Mouse (Mus musculus): ENCODE results near the gene Edar. TPM values are rescaled to one million over a fixed set of nuclear protein-coding genes. Genes with fewer than 3 reads are reported as not detected.
A peak's percentile ranks its signal among the peaks of the same experiment; 100 is the strongest.

The Edar gene
- polyA plus RNA-seq, 1 experiment from 2014 or later = 0.35 TPM

GRCm38 (mm10) chr10:58600983-58601382 is 74.5 kb downstream of the Edar start:
- ATAC-seq (ENCODE audit: low FRiP score, low TSS enrichment) = no peak
- no peaks in the 10 kb centered on the region for H3K36me3 ChIP-seq (ENCODE audit: control insufficient read depth, insufficient read depth, low read length)
- no peak overlapping the region for H3K4me2 ChIP-seq (replicated peaks; ENCODE audit: low read depth, low read length)
- no peaks in the 10 kb centered on the region for H3K4me1 ChIP-seq (ENCODE audit: control insufficient read depth, insufficient read depth, low read length)
- WGBS = 11% methylated on average over 5 of the region's 5 CpGs
- no peaks in the 10 kb centered on the region for H3K9me3 ChIP-seq (ENCODE audit: control insufficient read depth, low read length)
- H3K27me3 ChIP-seq (ENCODE audit: control insufficient read depth, insufficient read depth, low read length) = no peaks in the 10 kb centered on the region
- no peak overlapping the region for H3K9ac ChIP-seq (ENCODE audit: low read depth, low read length)
- no peak overlapping the region for H3K4me3 ChIP-seq (ENCODE audit: low read length)
- no peak overlapping the region for H3K27ac ChIP-seq (ENCODE audit: low read depth, low read length)

DNA sequence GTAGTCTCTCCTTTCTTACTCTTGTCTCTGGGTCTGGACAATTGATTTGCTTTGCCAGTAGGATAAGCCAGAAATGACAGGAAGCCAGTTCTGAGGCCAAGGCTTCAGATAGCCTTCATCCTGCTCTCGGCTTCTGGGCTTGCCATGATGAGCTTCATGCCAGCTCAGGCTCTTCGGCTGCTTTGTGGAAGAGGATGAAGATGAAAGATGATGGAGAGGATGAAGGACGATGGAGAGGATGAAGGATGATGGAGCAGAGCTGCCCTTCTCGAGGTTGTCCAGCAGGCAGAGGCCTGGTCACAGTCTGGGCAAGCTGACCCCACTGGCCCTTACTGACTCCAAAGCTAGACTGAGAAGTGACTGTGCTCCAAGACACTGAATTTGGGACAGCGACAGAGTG is 75.3 kb downstream of the Edar start:
- no peaks in the 10 kb centered on the region for H3K27me3 ChIP-seq (ENCODE audit: control insufficient read depth, insufficient read depth, low read length)
- no peak overlapping the region for H3K27ac ChIP-seq (ENCODE audit: low read depth, low read length)
- 91% methylated on average over 5 of the region's 5 CpGs for WGBS
- H3K9me3 ChIP-seq (ENCODE audit: control insufficient read depth, low read length) = no peaks in the 10 kb centered on the region
- no peak overlapping the region for H3K9ac ChIP-seq (ENCODE audit: low read depth, low read length)
- H3K4me3 ChIP-seq (ENCODE audit: low read length) = no peak overlapping the region
- H3K4me2 ChIP-seq (replicated peaks; ENCODE audit: low read depth, low read length) = no peak overlapping the region
- no peaks in the 10 kb centered on the region for H3K4me1 ChIP-seq (ENCODE audit: control insufficient read depth, insufficient read depth, low read length)
- no peak for ATAC-seq (ENCODE audit: low FRiP score, low TSS enrichment)
- H3K36me3 ChIP-seq (ENCODE audit: control insufficient read depth, insufficient read depth, low read length) = no peaks in the 10 kb centered on the region

- no peak overlapping the region for H3K9ac ChIP-seq (ENCODE audit: low read depth, low read length)
- no peak for ATAC-seq (ENCODE audit: low FRiP score, low TSS enrichment)
- no peak overlapping the region for H3K27ac ChIP-seq (ENCODE audit: low read depth, low read length)
- H3K9me3 ChIP-seq (ENCODE audit: control insufficient read depth, low read length) = peaks cover 3% of the 10 kb centered on the region; the same call in 1 of the 2 replicates
- H3K4me1 ChIP-seq (ENCODE audit: control insufficient read depth, insufficient read depth, low read length) = no peaks in the 10 kb centered on the region
- 72% methylated on average over 5 of the region's 5 CpGs for WGBS
- no peaks in the 10 kb centered on the region for H3K27me3 ChIP-seq (ENCODE audit: control insufficient read depth, insufficient read depth, low read length)
- no peak overlapping the region for H3K4me3 ChIP-seq (ENCODE audit: low read length)
- H3K36me3 ChIP-seq (ENCODE audit: control insufficient read depth, insufficient read depth, low read length) = no peaks in the 10 kb centered on the region
- H3K4me2 ChIP-seq (replicated peaks; ENCODE audit: low read depth, low read length) = no peak overlapping the region
Observed at GRCm38 (mm10) chr10:58595821-58596220, 79.6 kb downstream of the Edar start.

GRCm38 (mm10) chr10:58595197-58595596 is 80.3 kb downstream of the Edar start:
- no peak overlapping the region for H3K4me2 ChIP-seq (replicated peaks; ENCODE audit: low read depth, low read length)
- peaks cover 3% of the 10 kb centered on the region; the same call in 1 of the 2 replicates for H3K9me3 ChIP-seq (ENCODE audit: control insufficient read depth, low read length)
- H3K27ac ChIP-seq (ENCODE audit: low read depth, low read length) = no peak overlapping the region
- no peaks in the 10 kb centered on the region for H3K27me3 ChIP-seq (ENCODE audit: control insufficient read depth, insufficient read depth, low read length)
- no peak for ATAC-seq (ENCODE audit: low FRiP score, low TSS enrichment)
- H3K36me3 ChIP-seq (ENCODE audit: control insufficient read depth, insufficient read depth, low read length) = no peaks in the 10 kb centered on the region
- no peaks in the 10 kb centered on the region for H3K4me1 ChIP-seq (ENCODE audit: control insufficient read depth, insufficient read depth, low read length)
- H3K9ac ChIP-seq (ENCODE audit: low read depth, low read length) = no peak overlapping the region
- WGBS = 90% methylated on average over 3 of the region's 3 CpGs
- H3K4me3 ChIP-seq (ENCODE audit: low read length) = no peak overlapping the region

GRCm38 (mm10) chr10:58594486-58594885 is 81.0 kb downstream of the Edar start:
- WGBS = 77% methylated on average over 3 of the region's 3 CpGs

GRCm38 (mm10) chr10:58585427-58586223 is 89.8 kb downstream of the Edar start:
- no peak for ATAC-seq (ENCODE audit: low FRiP score, low TSS enrichment)
- Histone ChIP-seq H3K27ac (ENCODE audit: low read depth, low read length) (no peak overlapping the region), H3K4me3 (ENCODE audit: low read length) (no peak overlapping the region), H3K9ac (ENCODE audit: low read depth, low read length) (no peak overlapping the region), H3K9me3 (ENCODE audit: control insufficient read depth, low read length) (no peaks in the 10 kb centered on the region), H3K27me3 (ENCODE audit: control insufficient read depth, insufficient read depth, low read length) (no peaks in the 10 kb centered on the region), H3K4me1 (ENCODE audit: control insufficient read depth, insufficient read depth, low read length) (no peaks in the 10 kb centered on the region), H3K4me2 (replicated peaks; ENCODE audit: low read depth, low read length) (no peak overlapping the region), H3K36me3 (ENCODE audit: control insufficient read depth, insufficient read depth, low read length) (no peaks in the 10 kb centered on the region)
- 60% methylated on average over 5 of the region's 5 CpGs for WGBS

More at GRCm38 (mm10) chr10:58594486-58594885, 81.0 kb downstream of the Edar start:
- H3K27ac ChIP-seq (ENCODE audit: low read depth, low read length) = no peak overlapping the region
- no peaks in the 10 kb centered on the region for H3K4me1 ChIP-seq (ENCODE audit: control insufficient read depth, insufficient read depth, low read length)
- no peak overlapping the region for H3K4me3 ChIP-seq (ENCODE audit: low read length)
- H3K9ac ChIP-seq (ENCODE audit: low read depth, low read length) = no peak overlapping the region
- ATAC-seq (ENCODE audit: low FRiP score, low TSS enrichment) = no peak
- no peaks in the 10 kb centered on the region for H3K27me3 ChIP-seq (ENCODE audit: control insufficient read depth, insufficient read depth, low read length)
- H3K9me3 ChIP-seq (ENCODE audit: control insufficient read depth, low read length) = peaks cover 3% of the 10 kb centered on the region; the same call in 1 of the 2 replicates
- H3K4me2 ChIP-seq (replicated peaks; ENCODE audit: low read depth, low read length) = no peak overlapping the region
- no peaks in the 10 kb centered on the region for H3K36me3 ChIP-seq (ENCODE audit: control insufficient read depth, insufficient read depth, low read length)

DNA sequence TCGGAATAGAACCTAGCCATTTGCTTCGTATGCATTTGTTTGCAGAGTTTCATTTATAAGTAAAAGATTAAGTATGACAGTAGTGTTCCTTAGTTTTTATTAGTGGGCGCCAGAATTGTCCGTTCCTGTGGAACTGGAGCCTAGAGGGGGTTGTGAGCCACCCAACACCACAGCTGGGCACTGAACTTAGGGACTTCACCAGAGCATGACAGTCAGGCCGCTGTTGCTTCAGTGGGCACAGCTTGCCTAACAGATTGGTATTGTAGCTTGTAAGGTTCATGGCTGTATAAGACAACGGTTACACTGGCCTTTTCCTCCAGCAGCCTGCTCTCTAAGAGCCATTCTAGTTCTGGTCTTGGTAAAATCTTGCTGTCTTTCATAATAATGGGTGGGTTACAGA is 114.9 kb downstream of the Edar start:
- WGBS = 74% methylated on average over 6 of the region's 6 CpGs
- Histone ChIP-seq H3K9me3 (ENCODE audit: control insufficient read depth, low read length) (no peaks in the 10 kb centered on the region), H3K4me2 (replicated peaks; ENCODE audit: low read depth, low read length) (no peak overlapping the region), H3K27ac (ENCODE audit: low read depth, low read length) (no peak overlapping the region), H3K36me3 (ENCODE audit: control insufficient read depth, insufficient read depth, low read length) (no peaks in the 10 kb centered on the region; the same call in 1 of the 2 replicates), H3K4me1 (ENCODE audit: control insufficient read depth, insufficient read depth, low read length) (no peaks in the 10 kb centered on the region), H3K4me3 (ENCODE audit: low read length) (no peak overlapping the region), H3K27me3 (ENCODE audit: control insufficient read depth, insufficient read depth, low read length) (no peaks in the 10 kb centered on the region), H3K9ac (ENCODE audit: low read depth, low read length) (no peak overlapping the region)
- ATAC-seq (ENCODE audit: low FRiP score, low TSS enrichment) = no peak

DNA sequence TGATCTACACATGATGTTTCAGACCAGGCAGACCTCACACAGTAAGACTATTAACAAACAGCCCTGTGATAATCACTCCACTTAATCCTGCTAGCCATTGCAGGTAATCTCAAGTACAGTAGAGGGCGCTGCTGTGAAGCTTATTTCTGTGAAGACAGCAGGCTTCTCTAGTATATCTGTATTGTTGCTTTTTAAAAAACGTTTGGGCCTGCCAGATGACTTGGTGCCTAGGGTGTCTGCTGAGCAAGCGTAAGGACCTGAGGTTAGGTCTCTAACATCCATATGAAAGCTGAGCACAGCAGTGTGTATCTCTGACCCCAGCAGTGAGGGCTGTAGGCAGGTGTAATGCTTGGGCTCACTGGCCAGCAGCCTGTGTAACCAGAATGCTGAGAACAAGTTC is 115.6 kb downstream of the Edar start:
- Histone ChIP-seq H3K36me3 (ENCODE audit: control insufficient read depth, insufficient read depth, low read length) (no peaks in the 10 kb centered on the region; the same call in 1 of the 2 replicates), H3K4me3 (ENCODE audit: low read length) (no peak overlapping the region), H3K27me3 (ENCODE audit: control insufficient read depth, insufficient read depth, low read length) (no peaks in the 10 kb centered on the region), H3K27ac (ENCODE audit: low read depth, low read length) (no peak overlapping the region), H3K4me2 (replicated peaks; ENCODE audit: low read depth, low read length) (no peak overlapping the region), H3K4me1 (ENCODE audit: control insufficient read depth, insufficient read depth, low read length) (no peaks in the 10 kb centered on the region), H3K9ac (ENCODE audit: low read depth, low read length) (no peak overlapping the region), H3K9me3 (ENCODE audit: control insufficient read depth, low read length) (no peaks in the 10 kb centered on the region)
- peak; percentile 49 for ATAC-seq (ENCODE audit: low FRiP score, low TSS enrichment)
- 24% methylated on average over 3 of the region's 3 CpGs for WGBS

- no peaks in the 10 kb centered on the region; the same call in 1 of the 2 replicates for H3K36me3 ChIP-seq (ENCODE audit: control insufficient read depth, insufficient read depth, low read length)
- H3K27ac ChIP-seq (ENCODE audit: low read depth, low read length) = no peak overlapping the region
- H3K27me3 ChIP-seq (ENCODE audit: control insufficient read depth, insufficient read depth, low read length) = no peaks in the 10 kb centered on the region
- no peak for ATAC-seq (ENCODE audit: low FRiP score, low TSS enrichment)
- 29% methylated on average over 7 of the region's 7 CpGs for WGBS
- no peak overlapping the region for H3K9ac ChIP-seq (ENCODE audit: low read depth, low read length)
- no peak overlapping the region for H3K4me2 ChIP-seq (replicated peaks; ENCODE audit: low read depth, low read length)
- H3K4me1 ChIP-seq (ENCODE audit: control insufficient read depth, insufficient read depth, low read length) = no peaks in the 10 kb centered on the region
- H3K4me3 ChIP-seq (ENCODE audit: low read length) = no peak overlapping the region
- H3K9me3 ChIP-seq (ENCODE audit: control insufficient read depth, low read length) = no peaks in the 10 kb centered on the region
Observed at GRCm38 (mm10) chr10:58559098-58559497, 116.4 kb downstream of the Edar start.

All from kidney, embryonic 14.5 days (tissue).